Mouse (Mus musculus) mouse trophoblast stem cell (cell line): ENCODE measurements around the gene E130311K13Rik.

Experiments used
- in situ Hi-C, 2 experiments: fragments of 300-500 bp; cut with MseI, MboI; formaldehyde crosslinking; loops; 2 replicates in 1 of 2; 3 replicates in 1 of 2; pipeline ENCODE4 v1.15.1; 2025

The E130311K13Rik gene

DNA sequence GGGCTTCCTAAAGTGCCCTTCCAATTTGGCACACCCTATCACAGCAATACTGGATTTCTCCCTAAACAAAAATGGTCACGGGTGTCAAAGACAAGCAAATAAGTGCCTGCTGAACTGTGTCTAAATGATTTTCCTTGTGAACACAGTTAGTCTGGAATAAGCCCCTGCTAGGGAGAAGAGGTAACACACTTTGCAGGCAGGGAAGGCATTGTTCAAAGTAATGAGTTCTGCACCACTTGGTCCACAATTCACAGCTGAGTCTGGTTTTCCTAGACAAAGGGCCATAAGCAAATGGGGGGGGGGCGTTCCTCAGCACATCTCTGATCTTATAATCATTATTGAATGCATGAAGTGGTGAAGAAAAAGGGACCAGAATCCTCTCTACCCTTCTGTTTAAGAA, 33.5 kb downstream of the E130311K13Rik start:
- in situ Hi-C loops: no loop called here

DNA sequence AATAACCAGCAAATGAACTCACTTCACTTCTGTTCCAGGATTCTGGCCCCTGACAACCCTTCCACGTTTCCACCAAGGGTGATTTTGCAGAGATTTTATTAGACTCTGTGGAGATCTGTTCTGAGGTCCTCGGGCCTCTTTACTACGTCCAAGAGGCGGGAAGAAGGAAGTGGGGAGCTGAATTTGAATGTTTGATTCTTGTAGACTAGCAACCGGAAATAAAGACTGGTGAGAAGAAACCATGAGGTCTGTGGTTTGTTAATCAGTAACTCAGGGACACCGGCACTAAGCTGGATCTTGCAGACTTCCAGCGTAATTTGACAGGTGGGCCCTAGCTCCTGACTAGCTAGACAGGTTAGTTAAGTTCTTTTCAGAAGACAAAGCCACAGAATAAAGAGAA, 35.6 kb downstream of the E130311K13Rik start:
- in situ Hi-C loops: no loop called here

- in situ Hi-C loops: no loop called here
These were observed 37.1 kb downstream of the E130311K13Rik start for GRCm38 (mm10) chr3:63892154-63892553.

GRCm38 (mm10) chr3:63881065-63881464, 48.2 kb downstream of the E130311K13Rik start:
- in situ Hi-C loops: no loop called here

DNA sequence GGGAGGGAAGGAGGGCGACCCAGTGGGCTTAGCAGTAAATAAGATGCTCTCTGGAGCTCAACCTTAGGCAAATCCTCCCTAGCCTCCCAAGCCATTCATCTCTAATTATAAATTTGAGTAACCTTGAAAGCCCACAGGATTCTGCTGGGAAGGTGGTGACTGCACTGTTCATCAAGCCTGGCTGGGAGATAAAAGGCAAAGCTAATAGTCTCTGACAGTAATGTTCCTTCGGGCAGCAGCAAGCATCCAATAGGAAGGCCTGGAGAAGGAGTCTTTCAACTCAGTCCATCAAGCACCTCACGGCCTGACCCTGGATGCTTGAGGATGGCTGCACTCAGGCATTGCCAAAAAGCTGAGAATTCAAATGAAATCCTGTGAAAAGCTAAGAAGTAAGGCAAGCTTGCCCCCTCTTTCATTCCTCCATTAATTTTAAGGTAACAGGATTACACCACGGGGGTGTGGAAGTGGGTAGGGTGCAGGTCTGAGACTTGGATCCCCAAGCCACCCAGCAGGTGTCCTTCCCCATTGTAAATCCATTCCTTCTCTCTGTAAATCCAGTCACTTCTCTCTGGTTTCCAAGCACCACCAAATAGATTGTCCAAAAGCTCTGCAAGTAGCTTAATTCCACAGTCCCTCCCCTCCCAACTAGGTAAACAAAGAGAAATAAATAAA, 50.1 kb downstream of the E130311K13Rik start:
- in situ Hi-C loops: loop anchor here in 1 of 2 experiments (10.0 kb wide), 1 partner anchor 324 kb away; no protein-coding TSS in a partner anchor

DNA sequence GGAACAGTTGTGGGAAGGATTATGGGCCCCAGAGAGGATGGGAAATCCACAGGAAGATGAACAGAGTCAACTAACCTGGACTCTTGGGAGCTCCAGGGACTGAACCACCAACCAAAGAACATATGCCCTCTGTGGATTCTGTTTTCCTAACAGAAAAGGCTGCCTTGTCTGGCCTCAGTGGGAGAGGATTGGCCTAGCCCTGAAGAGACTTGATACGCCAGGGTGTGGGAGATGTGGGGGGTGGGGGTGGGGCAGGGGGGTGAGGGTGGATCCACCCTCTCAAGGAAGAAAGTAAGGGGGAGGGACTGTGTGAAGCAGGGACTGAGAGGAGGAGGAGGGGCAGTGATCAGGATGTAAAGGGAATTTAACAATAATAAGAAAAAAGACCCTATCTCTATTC, 56.5 kb downstream of the E130311K13Rik start:
- in situ Hi-C loops: loop anchor here in 1 of 2 experiments (10.0 kb wide), 1 partner anchor 318 kb away; no protein-coding TSS in a partner anchor

- in situ Hi-C loops: loop anchor here in 1 of 2 experiments (10.0 kb wide), 1 partner anchor 316 kb away; no protein-coding TSS in a partner anchor
These were observed 58.0 kb downstream of the E130311K13Rik start for GRCm38 (mm10) chr3:63871249-63871648.

- in situ Hi-C loops: loop anchor here in 1 of 2 experiments (10.0 kb wide), 1 partner anchor 303 kb away; no protein-coding TSS in a partner anchor
These were observed 61.0 kb downstream of the E130311K13Rik start for GRCm38 (mm10) chr3:63868285-63868684.

GRCm38 (mm10) chr3:63865069-63865468, 64.2 kb downstream of the E130311K13Rik start:
- in situ Hi-C loops: loop anchor here in 1 of 2 experiments (10.0 kb wide), 1 partner anchor 300 kb away; no protein-coding TSS in a partner anchor
